Mouse (Mus musculus) layer of hippocampus, adult 9-11 months (tissue): ENCODE data around the gene Mgat5.

ENCODE experiments used
- DNase-seq: peaks from one replicate; pipeline ENCODE4 v3.0.0; 2022

Mgat5 gene

GRCm38 (mm10) chr1:127308207-127308725, 103.5 kb downstream of the Mgat5 start:
- DNase-seq: no peak

GRCm38 (mm10) chr1:127308989-127309701, 104.3 kb downstream of the Mgat5 start:
- no peak for DNase-seq

DNA sequence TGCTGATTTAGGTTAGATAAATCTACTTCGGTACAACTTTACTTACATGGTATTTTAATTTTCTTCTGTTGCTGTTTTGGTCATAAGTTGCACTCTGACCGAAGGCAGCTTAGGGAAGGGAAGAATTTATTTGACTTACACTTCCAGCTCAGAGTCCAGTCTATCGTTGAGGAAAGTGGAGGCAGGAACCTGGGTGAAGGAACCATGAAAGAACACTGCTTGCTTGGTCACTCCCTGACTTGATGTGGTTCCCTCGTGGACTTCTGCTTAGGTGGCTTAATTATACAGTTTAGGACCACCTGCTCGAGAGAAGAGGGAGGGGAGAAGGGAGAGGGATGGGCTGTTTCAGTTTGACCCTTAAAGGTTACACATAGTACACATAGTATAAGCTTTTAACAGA, 105.2 kb downstream of the Mgat5 start:
- no peak for DNase-seq

GRCm38 (mm10) chr1:127310703-127311102, 105.9 kb downstream of the Mgat5 start:
- no peak for DNase-seq

DNA sequence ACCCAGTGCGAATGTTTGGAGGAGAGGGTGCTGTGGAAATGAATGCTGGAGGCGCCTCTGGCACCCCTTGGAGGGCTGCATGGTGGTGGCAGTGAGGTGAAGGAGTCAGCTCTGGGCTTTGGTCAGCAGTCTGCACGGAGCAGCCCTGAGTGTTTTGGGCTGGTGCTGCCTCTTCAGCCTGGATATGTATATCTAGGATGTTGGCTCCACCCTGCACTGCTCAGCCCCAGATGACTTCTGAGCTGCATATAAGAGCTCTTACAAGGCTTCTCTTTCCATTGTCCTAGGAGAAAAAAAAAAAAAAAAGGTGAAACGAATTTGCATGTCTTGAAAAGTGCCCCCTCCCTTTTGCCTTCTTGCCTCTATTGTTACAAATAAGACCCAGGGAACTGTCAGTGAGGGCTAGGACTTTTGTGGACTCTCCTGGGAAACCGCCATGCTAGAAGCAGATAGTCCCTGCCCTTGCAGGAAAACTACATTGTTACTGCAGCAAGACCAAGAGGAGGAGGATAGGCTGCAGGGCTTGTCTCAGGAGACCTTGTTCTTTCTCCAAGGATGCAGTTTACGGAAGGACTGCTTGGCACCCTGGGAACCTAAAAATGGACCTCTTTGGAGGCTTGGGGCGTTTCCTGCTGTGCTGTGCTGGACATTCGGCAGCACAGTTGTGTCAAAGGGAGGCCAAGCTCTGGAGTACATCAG, 109.0 kb downstream of the Mgat5 start:
- DNase-seq: no peak

DNA sequence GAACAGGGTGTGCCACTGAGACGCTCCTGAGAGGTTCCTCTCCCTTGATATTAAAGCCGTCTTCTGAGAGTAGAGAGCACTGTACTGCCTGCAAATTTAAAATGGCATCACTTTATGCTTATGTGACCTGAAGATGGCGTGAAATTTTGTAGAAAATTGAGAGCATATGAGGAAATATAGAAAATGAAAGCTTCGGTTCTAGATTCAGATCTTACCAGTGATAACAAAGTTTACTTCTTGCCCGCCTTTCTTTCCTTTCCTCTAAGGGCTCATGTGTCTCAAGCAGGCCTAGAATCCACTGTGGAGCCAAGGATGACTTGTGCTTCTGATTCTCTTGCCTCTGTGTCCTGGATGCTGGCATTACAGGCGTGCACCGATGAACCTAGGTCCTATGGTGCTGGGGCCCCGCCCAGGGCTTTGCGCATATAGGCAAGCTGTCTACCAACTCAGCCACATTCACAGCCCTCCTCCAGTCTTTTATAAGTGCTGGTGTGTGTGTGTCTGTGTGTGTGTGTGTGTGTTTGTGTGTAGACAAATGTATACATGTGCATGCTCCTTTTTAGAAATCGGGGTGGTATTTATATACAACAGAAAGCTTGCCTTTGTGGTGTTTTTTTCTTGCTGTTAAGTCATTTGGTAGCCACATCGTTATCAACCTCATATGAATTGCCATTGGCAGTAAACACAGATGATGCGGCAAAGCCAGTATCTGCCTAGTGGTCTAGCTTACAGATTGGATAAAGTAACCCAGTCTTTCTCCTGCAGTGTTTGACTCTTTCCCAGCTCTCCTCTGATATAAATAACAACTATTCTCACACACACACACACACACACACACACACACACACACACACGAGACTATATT, 111.2 kb downstream of the Mgat5 start:
- no peak for DNase-seq

DNA sequence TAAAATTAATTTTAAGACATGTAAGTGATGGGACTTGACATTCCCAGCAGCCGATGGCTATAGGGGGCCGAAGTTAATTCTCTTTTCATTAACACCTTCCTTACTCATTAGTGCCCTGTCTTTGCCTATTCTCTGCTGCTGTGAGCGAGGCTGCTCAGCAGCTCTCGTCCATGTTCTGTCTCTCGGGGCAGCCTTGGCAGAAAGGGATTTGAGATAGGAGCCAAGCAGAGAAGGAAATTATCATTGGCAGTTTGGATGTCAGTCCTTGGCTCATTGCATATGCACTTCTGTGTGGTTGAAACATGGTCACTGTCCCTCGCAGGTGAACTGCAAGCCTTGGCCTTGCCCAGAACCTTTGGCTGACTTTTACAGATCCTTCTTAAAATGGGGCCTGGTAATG, 111.8 kb downstream of the Mgat5 start:
- no peak for DNase-seq

DNA sequence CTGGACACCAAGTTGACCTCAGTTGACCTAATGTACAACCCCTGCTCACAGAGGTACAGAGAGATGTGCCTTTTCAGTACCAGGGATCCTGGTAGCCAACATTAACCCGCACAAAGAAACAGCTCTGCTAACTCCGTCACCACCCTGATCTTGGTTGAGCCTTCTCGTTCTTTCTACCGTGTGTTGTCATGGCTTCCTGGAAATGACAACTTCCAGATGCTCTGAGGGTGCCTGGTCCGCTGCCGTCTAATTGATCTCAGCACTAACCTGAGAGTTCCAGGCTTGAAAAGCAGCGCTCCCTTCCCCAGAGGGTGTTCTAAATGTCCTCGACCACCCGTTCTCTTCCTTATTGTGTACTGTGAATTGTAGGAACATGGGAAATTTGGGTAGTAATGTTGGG, 112.7 kb downstream of the Mgat5 start:
- DNase-seq: no peak

GRCm38 (mm10) chr1:127318486-127318885, 113.7 kb downstream of the Mgat5 start:
- DNase-seq: no peak

GRCm38 (mm10) chr1:127319768-127320167, 115.0 kb downstream of the Mgat5 start:
- no peak for DNase-seq

DNA sequence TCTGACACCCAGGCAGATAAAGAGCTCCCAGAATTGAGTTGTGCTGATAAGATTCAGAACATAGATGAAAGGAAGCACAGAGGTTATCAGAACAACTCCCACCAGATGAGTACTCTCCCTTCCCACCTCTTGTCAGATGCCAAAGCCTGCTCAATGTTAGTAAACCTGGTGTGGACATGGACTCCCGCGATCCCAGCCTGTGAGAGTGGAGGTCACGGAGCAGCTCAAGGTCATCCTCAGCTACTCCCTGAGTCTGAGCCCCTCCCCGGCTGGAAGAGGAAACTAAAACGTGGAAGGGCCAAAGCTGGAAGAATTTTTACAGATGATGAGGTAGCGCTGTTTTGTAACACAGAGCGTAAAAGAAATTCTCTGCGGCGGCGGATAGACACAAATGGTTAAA, 116.1 kb downstream of the Mgat5 start:
- DNase-seq: no peak

GRCm38 (mm10) chr1:127321638-127322037, 116.8 kb downstream of the Mgat5 start:
- DNase-seq: no peak

DNA sequence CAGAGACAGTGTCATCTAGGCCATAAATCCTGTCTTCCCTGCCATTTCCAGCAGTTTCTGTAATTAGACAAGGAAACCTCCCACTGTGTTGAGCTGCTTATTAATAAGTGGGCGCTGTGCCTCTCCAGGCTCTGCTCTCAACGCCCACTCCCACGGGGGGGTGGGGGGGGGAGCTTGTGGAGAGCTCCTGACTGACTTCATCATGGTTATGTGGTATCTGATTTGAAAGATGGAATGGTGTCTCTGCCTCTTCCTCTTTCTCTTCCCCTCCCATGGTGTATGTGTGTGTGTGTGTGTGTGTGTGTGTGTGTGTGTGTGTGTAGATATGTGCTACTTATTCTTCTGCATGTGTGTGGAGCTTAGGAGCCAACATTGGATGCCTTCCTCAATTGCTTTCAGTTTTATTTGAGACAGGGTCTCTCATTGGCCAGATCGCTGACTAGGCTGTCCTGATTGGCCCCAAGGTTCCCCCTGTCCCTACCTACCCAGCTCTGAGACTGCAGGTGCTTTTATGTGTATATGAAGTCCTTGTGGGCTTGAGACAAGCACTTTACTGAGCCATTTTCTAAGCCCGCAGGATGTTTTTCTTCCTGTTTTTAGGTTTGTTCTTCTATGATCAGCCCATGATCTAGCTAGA, 117.5 kb downstream of the Mgat5 start:
- DNase-seq: peak; percentile 11

DNA sequence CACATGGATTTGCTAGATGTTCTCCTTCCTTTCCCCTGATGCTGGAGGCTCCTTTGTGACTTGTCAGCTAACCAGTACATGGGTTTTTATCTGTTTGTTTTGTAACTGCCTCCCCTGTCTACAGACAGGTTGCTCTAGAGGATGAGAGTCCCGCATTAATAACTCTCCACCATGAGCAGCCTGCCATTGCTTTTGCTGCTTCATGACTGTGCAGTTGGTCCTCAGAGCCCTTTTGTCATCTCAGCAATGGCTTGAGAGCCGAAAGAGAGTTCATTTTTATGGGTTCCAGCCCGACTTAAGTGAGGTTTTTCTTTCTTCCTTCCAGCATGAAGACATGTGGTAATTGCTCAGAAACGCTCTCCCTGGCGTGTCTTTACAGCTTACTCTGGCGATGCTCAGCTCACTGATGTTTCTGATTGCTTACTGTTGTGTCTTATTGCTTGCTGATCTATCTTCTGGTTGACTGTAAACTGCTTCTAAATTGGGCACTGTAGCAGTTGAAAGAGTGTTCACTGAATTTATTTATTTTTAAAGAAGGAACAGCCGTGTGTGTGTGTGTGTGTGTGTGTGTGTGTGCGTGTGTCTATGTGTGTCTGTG, 120.9 kb downstream of the Mgat5 start:
- DNase-seq: no peak

- no peak for DNase-seq
Observed at GRCm38 (mm10) chr1:127327773-127328172, 123.0 kb downstream of the Mgat5 start.

- no peak for DNase-seq
Observed at GRCm38 (mm10) chr1:127328354-127328875, 123.6 kb downstream of the Mgat5 start.

DNA sequence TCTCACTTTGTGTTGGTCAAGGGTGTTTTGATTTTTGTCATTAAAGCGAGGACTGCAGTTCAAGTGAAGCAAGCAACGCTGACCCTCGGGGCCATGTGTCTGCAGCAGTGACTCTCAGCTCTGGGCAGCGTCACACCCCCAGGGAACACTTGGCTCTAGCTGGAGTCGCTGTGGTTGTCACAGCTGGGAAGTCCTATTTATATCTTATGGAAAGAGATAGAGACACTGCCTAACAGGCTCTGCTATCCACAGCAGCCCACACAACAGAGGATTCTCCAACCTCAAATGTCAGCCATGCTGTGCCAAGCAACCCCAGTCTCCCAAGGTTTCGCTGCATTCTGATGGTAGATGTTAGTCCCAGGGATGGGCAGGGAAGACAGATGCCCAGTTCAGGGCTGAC, 125.0 kb downstream of the Mgat5 start:
- DNase-seq: no peak

DNA sequence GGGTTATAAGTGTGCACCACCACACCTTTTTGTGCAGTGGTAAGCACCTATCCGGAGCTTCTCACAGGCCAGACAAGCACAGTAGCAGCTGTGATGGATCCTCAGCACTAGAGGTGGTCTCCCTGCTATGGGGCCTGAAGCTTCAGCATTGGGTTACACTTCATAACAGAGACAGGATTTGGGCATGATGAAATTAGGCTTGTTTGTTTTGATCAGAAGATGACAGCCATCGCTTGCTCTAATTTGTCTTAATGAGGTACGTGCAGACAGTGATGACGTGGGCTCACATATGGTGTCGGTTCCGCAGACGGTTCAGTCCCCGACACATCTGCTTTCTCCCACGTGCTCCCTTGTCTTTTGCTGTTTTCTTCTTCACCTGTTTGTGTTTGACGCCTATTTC, 132.9 kb downstream of the Mgat5 start:
- peak; percentile 36 for DNase-seq

DNA sequence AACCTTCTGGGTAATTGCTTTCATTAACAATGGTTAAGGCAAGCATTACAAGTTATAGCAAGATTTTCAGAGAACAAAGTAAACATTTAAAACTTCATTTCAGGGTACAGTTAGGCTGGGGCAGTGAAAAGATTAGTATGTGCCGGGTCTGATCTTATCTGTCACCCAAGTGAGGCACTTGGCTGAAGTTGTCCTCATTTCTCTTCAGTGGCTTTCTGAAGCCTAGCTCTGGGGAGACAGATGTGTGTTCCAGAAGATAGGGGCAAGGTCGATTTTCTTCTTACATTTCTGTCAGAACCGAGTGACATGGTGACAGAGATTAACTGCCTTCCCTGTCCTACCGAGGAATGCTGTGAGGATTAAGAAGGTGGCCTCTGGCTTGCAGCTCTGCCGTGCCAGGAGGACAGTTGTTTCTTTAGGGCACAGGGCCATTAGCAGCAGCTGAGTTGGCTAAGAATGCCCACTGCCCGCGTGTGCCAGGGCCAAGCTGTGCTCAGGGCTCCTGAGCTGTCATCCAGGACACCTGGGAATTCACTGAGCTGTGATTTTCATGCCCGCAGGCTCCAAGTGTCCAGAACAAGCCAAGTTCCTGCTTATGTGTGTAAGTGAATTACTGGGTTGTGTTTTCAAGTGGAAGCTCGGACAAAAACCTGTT, 134.1 kb downstream of the Mgat5 start:
- no peak for DNase-seq

- no peak for DNase-seq
Observed at GRCm38 (mm10) chr1:127340296-127340695, 135.5 kb downstream of the Mgat5 start.

DNA sequence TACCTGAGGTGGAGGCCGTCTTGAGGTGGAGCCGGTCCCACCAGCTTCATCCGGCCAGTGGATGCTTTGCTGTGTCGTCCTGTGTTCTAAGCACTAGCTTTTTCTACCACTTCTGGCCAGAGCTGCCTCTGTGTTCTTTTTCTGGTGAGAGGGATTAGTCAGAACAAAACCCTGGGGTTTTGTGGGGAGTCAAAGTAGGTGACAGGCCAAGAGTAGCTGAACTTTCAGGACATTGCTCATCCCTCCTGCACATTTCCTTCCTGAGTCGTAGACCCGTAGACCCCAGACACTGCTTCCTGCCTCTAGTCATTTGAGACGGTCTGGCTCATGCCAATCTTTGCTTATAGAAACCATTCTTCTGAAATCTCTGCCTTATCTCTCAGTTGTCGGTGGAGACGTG, 140.1 kb downstream of the Mgat5 start:
- no peak for DNase-seq
